Mouse (Mus musculus) neural tube, embryonic 15.5 days (tissue): ENCODE measurements around the gene Ethe1. TPM values are rescaled to one million over a fixed set of nuclear protein-coding genes. Genes with fewer than 3 reads are reported as not detected.

Experiments
- ATAC-seq: fragments of 200-750 bp; cut with Nextera tagmentation; 2 replicates; pipeline ENCODE4 v1.8.0; 2017; ENCODE audit warnings: mild to moderate bottlenecking, moderate TSS enrichment, moderate library complexity; ENCODE audit not compliant: low FRiP score
- H3K27ac ChIP-seq: fragments of 300-500 bp; sonication (generic); replicated peaks from 2 replicates; pipeline ENCODE4 v1.5.1; 2015; ENCODE audit warnings: mild to moderate bottlenecking, inconsistent platforms
- H3K27me3 ChIP-seq: fragments of 300-500 bp; sonication (generic); replicated peaks from 2 replicates; pipeline ENCODE4 v1.6.1; 2015; ENCODE audit warnings: inconsistent platforms
- H3K36me3 ChIP-seq: fragments of 300-500 bp; sonication (generic); 2 replicates; pipeline ENCODE4 v1.6.1; 2015; ENCODE audit warnings: inconsistent platforms
- H3K4me1 ChIP-seq: fragments of 300-500 bp; sonication (generic); 2 replicates; pipeline ENCODE4 v1.6.1; 2015; ENCODE audit warnings: inconsistent platforms
- H3K4me2 ChIP-seq: fragments of 300-500 bp; sonication (generic); 2 replicates; pipeline ENCODE4 v1.6.1; 2015; ENCODE audit warnings: inconsistent platforms, mild to moderate bottlenecking, moderate library complexity
- H3K4me3 ChIP-seq: fragments of 300-500 bp; sonication (generic); replicated peaks from 2 replicates; pipeline ENCODE4 v1.5.1; 2015; ENCODE audit warnings: mild to moderate bottlenecking, inconsistent platforms
- H3K9ac ChIP-seq: fragments of 300-500 bp; sonication (generic); replicated peaks from 2 replicates; pipeline ENCODE4 v1.6.1; 2015; ENCODE audit warnings: mild to moderate bottlenecking, inconsistent platforms
- H3K9me3 ChIP-seq: fragments of 300-500 bp; sonication (generic); replicated peaks from 2 replicates; pipeline ENCODE4 v1.6.1; 2016; ENCODE audit warnings: inconsistent platforms
- WGBS: fragments of 180-500 bp; shearing (Covaris S2); methylation state at CpG from one replicate; pipeline ENCODE4 v1.1.7; 2015; ENCODE audit warnings: mixed read lengths; 5-methylcytosine and 5-hydroxymethylcytosine counted together
- polyA plus RNA-seq: library from polyadenylated mRNA; unstranded; fragments of >200 nt; fragmentation: Nextera tagmentation; extraction: Ambion mirVana; gene quantifications from 2 replicates; pipeline ENCODE4 v1.2.1, GENCODE M21; 2015

The Ethe1 gene
- polyA plus RNA-seq, 1 experiment from 2014 or later = 29.3 TPM

- peak overlapping the region; percentile 27 for H3K4me3 ChIP-seq
- ATAC-seq = peak; percentile 93
- no peaks in the 10 kb centered on the region for H3K27me3 ChIP-seq
- 2% methylated on average over 13 of the region's 13 CpGs for WGBS
- peak overlapping the region; percentile 55 for H3K4me2 ChIP-seq
- no peaks in the 10 kb centered on the region for H3K9me3 ChIP-seq
- H3K9ac ChIP-seq = no peak overlapping the region
- peaks cover 8% of the 10 kb centered on the region; the same call in 1 of the 2 replicates for H3K4me1 ChIP-seq
- H3K27ac ChIP-seq = peak overlapping the region; percentile 65
- H3K36me3 ChIP-seq = no peaks in the 10 kb centered on the region
Observed at GRCm38 (mm10) chr7:24600941-24601597, 13.7 kb downstream of the Ethe1 start.

GRCm38 (mm10) chr7:24605561-24605960, 18.2 kb downstream of the Ethe1 start:
- H3K4me3 ChIP-seq = no peak overlapping the region
- H3K27me3 ChIP-seq = peaks cover 18% of the 10 kb centered on the region
- no peak overlapping the region for H3K27ac ChIP-seq
- no peak overlapping the region for H3K4me2 ChIP-seq
- no peaks in the 10 kb centered on the region for H3K9me3 ChIP-seq
- no peaks in the 10 kb centered on the region; the same call in 1 of the 2 replicates for H3K36me3 ChIP-seq
- ATAC-seq = no peak
- 85% methylated on average over 7 of the region's 7 CpGs for WGBS
- peaks cover 16% of the 10 kb centered on the region for H3K4me1 ChIP-seq
- H3K9ac ChIP-seq = no peak overlapping the region

GRCm38 (mm10) chr7:24606046-24606445, 18.7 kb downstream of the Ethe1 start:
- 85% methylated on average over 7 of the region's 7 CpGs for WGBS
- H3K4me3 ChIP-seq = no peak overlapping the region
- H3K27me3 ChIP-seq = peaks cover 23% of the 10 kb centered on the region
- ATAC-seq = no peak
- H3K27ac ChIP-seq = no peak overlapping the region
- no peaks in the 10 kb centered on the region for H3K9me3 ChIP-seq
- no peak overlapping the region for H3K4me2 ChIP-seq
- H3K9ac ChIP-seq = no peak overlapping the region
- H3K36me3 ChIP-seq = no peaks in the 10 kb centered on the region; the same call in 1 of the 2 replicates
- H3K4me1 ChIP-seq = peaks cover 20% of the 10 kb centered on the region

GRCm38 (mm10) chr7:24608017-24608416, 20.7 kb downstream of the Ethe1 start:
- Histone ChIP-seq H3K4me1 (peaks cover 26% of the 10 kb centered on the region), H3K9me3 (no peaks in the 10 kb centered on the region), H3K27me3 (peaks cover 41% of the 10 kb centered on the region), H3K4me3 (no peak overlapping the region), H3K4me2 (no peak overlapping the region), H3K27ac (no peak overlapping the region), H3K36me3 (no peaks in the 10 kb centered on the region; the same call in 1 of the 2 replicates), H3K9ac (no peak overlapping the region)
- WGBS = 49% methylated on average over 6 of the region's 6 CpGs
- peak; percentile 63; the same call in 1 of the 2 replicates for ATAC-seq

- Histone ChIP-seq H3K27me3 (peaks cover 46% of the 10 kb centered on the region), H3K4me3 (no peak overlapping the region), H3K9ac (no peak overlapping the region), H3K4me2 (no peak overlapping the region), H3K4me1 (peaks cover 26% of the 10 kb centered on the region), H3K36me3 (no peaks in the 10 kb centered on the region; the same call in 1 of the 2 replicates), H3K27ac (no peak overlapping the region), H3K9me3 (no peaks in the 10 kb centered on the region)
- ATAC-seq = 0 out of 2 replicates have a peak, but pooled peaks have one; percentile 27
- 74% methylated on average over 8 of the region's 8 CpGs for WGBS
Observed at GRCm38 (mm10) chr7:24608561-24608960, 21.2 kb downstream of the Ethe1 start.

DNA sequence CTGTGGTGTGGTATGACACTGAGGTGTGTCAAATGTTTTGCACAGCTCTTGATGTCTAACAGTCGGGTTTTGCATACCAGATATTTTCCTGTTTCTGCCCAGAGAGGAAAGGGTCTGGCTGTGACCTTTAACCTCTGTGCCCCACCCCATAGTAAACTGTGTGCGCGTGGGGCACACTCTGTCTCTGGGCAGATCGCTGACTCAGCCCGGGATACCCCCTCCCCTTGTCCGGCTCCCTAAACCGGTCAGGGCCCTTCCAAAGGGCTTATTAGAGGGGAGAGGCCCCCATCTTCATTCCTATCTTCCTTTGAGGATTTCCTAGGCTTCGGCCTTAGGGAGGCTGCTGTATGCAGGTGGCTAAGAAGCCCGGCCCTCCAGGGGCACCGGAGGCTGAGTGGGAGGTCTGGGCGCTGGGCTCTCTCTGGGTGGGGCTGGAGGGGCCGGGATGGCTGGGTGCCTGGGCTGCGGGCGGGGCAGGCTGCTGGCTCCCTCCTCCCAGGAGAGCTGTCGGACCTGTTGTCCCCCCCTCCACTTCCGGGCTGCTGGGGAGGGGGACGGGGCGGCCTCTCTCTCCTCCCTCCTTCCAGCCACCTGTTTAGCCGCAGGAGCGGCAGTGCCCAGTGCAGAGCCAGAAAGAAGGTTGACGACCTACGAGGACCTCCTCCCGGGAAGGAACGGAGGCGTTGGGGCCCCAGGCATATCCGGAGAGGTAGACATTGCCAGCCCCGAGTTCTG, 23.0 kb downstream of the Ethe1 start, which contains the start of gene Phldb3:
Gene Phldb3 (plus strand): TSS at position 620 of the 735 bp plus-strand sequence.
- no peaks in the 10 kb centered on the region; the same call in 1 of the 2 replicates for H3K36me3 ChIP-seq
- no peaks in the 10 kb centered on the region for H3K9me3 ChIP-seq
- peaks cover 26% of the 10 kb centered on the region for H3K4me1 ChIP-seq
- H3K4me2 ChIP-seq = peak within 1 kb of the TSS; percentile 60
- no peak for ATAC-seq
- H3K9ac ChIP-seq = peak within 1 kb of the TSS; percentile 11; the same call in 1 of the 2 replicates
- H3K27me3 ChIP-seq = peaks cover 55% of the 10 kb centered on the region
- H3K4me3 ChIP-seq = peak within 1 kb of the TSS; percentile 35
- no peak within 1 kb of the TSS for H3K27ac ChIP-seq
- WGBS = 2% methylated on average over 25 of the region's 27 CpGs

DNA sequence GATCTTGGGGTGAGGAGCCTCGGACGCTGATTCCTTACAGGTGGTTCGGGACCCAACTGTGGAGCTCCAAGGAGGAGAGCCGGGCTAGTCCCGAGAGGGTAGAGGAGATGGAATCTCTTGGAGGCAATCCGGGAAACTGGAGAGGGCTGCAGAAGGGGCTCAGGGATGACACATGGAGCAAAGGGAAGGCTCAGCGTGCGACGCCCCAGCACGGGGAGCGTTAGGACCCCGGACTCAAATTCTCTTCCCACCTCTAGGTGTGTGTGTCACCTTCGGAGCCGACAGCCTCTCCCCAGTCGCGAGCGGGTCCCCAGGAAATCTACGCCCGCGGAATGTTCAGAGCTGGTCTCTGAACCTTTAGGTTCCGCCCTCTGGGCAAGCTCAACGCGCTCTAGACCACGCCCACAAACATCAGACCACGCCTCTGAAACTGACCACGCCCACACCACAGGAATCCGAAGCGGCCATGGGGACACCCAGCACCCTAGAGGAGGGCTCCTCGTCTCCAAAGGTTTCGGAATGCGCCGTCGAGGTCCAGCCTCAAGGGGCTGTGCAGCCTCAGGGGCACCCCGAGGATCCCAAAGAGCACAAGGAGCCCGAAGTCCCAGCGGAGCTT, 23.6 kb downstream of the Ethe1 start:
- no peaks in the 10 kb centered on the region; the same call in 1 of the 2 replicates for H3K36me3 ChIP-seq
- 0% methylated on average over 36 of the region's 36 CpGs for WGBS
- peak overlapping the region; percentile 11; the same call in 1 of the 2 replicates for H3K9ac ChIP-seq
- no peaks in the 10 kb centered on the region for H3K9me3 ChIP-seq
- H3K4me3 ChIP-seq = peak overlapping the region; percentile 35
- no peak overlapping the region for H3K27ac ChIP-seq
- peak; percentile 19; the same call in 1 of the 2 replicates for ATAC-seq
- peaks cover 26% of the 10 kb centered on the region for H3K4me1 ChIP-seq
- H3K4me2 ChIP-seq = peak overlapping the region; percentile 60
- peaks cover 55% of the 10 kb centered on the region for H3K27me3 ChIP-seq

DNA sequence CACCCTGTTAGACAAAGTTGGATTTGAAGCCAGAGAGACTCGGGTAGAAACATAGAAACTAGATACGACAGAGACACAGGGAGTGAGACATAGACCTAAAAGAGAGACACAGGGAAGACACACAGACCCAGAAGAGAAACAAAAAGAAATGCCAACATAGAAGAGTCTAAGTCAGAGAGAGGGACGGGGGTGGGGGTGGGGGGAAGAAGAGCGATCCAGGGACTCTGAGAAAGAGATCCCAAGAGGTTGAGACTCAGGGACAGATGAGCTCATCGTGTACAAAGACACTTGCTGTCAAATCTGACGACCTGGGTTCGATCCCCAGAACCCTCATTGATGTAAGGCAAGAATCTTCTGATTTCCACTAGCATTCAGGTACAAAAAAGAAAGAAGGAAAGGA, 24.4 kb downstream of the Ethe1 start:
- WGBS = 18% methylated on average over 7 of the region's 7 CpGs
- no peak for ATAC-seq
- Histone ChIP-seq H3K9ac (peak overlapping the region; percentile 11; the same call in 1 of the 2 replicates), H3K4me3 (peak overlapping the region; percentile 35), H3K4me2 (peak overlapping the region; percentile 60), H3K9me3 (no peaks in the 10 kb centered on the region), H3K36me3 (no peaks in the 10 kb centered on the region; the same call in 1 of the 2 replicates), H3K27me3 (peaks cover 55% of the 10 kb centered on the region), H3K27ac (no peak overlapping the region), H3K4me1 (peaks cover 26% of the 10 kb centered on the region)

GRCm38 (mm10) chr7:24612308-24612910, 25.1 kb downstream of the Ethe1 start:
- Histone ChIP-seq H3K36me3 (no peaks in the 10 kb centered on the region; the same call in 1 of the 2 replicates), H3K4me1 (peaks cover 26% of the 10 kb centered on the region), H3K4me2 (peak overlapping the region; percentile 34), H3K9me3 (no peaks in the 10 kb centered on the region), H3K27me3 (peaks cover 55% of the 10 kb centered on the region), H3K9ac (0 out of 2 replicates have a peak overlapping the region, but pooled peaks have one; percentile 23), H3K27ac (no peak overlapping the region), H3K4me3 (peak overlapping the region; percentile 8)
- no peak for ATAC-seq
- WGBS = 4% methylated on average over 27 of the region's 27 CpGs

DNA sequence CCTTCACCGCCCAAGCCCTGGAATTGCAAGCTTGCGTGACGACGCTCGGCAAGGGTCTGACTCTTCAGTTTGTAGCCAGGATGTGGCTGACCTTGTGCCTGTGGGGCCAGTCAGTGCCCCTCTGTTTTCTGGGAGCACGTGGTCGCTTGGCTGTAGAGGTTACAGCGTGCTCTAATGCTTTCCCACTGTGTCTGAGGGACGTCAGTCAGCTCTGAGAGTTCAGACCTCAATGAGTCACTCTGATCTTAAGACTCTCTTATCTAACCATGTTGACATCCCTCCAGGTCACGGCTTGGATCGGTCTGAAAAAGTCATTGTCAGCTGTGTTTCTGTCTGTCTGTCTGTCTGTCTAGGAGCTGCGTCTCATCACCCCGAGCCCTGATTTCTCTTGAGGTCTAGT, 27.5 kb downstream of the Ethe1 start:
- WGBS = 84% methylated on average over 13 of the region's 13 CpGs

DNA sequence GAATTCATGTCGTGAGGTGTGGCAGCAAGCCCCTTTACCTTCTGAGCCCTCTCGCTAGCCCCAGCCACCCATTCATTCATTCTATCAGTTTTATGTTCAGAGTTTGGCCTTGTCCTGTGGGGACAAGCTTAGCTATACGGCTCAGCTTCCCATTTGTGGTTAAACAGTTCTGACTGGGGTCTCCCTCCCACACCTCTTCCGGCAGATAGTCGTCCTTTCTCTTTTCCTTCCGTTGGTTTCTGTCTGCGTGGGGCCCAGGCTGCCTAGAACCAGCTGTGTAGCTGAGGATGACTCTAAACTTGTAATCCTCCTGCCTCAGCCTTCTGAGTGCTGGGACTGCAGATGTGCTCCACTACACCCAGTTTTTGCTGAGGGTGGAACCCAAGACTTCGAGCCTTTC, 30.4 kb downstream of the Ethe1 start:
- Histone ChIP-seq H3K27ac (no peak overlapping the region), H3K4me1 (peaks cover under 1% of the 10 kb centered on the region), H3K4me2 (no peak overlapping the region), H3K4me3 (no peak overlapping the region), H3K36me3 (no peaks in the 10 kb centered on the region), H3K9me3 (no peaks in the 10 kb centered on the region), H3K9ac (no peak overlapping the region), H3K27me3 (peaks cover 17% of the 10 kb centered on the region)
- ATAC-seq = no peak
- WGBS = 77% methylated on average over 8 of the region's 8 CpGs

More for the DNA sequence above, 27.5 kb downstream of the Ethe1 start:
- Histone ChIP-seq H3K9ac (no peak overlapping the region), H3K4me2 (no peak overlapping the region), H3K4me1 (peaks cover 23% of the 10 kb centered on the region), H3K27me3 (peaks cover 44% of the 10 kb centered on the region), H3K36me3 (no peaks in the 10 kb centered on the region), H3K27ac (no peak overlapping the region), H3K4me3 (no peak overlapping the region), H3K9me3 (no peaks in the 10 kb centered on the region)
- ATAC-seq = no peak
